Mouse (Mus musculus): ENCODE measurements at regions not wholly inside any gene's neighbourhood (a gene's known extent, or its start where the extent isn't known, plus 50 kb on each side); places are given as distances from the start of the nearest gene placed in this dataset.

DNA sequence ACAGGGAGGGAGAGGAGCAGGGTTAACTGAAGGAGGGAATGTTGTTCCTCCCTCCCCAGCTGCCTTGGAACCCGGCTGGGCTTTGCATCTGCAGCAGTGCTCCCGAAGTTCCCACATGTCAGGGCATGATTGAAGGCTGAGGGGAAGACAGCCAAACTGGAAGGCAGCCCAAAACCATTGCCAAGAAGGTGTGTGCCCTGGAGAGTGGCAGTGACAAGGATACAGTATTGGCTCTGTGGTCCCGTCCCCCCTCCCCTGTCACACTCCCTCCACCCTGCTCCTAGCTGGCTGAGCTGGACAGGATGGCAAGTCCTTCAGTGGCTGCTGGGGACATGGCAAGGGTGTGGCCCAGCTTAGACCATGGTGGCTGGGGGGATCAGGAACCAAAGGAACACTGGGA is 79.1 kb downstream of the Cyp26b1 start:
- in situ Hi-C loops (cut with MboI, MseI): no loop called here

DNA sequence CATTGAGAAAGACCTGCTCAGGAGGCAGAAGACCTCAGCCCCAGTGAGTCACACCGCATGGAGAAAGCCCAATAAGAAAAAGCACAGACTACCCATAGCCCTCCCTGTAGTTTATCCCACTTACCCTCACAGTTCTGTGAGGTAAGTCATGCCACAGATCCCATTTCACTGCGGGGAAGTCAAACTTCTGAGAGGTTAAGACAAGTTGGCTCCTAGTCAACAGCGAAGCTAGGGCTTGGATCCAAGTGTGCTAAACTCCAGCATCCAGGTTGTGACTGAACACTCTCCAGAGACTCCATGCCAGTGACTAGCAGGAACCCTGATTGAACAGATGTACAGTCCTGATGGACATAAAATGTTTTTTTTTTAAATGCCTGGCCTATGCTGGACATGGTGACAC is 85.1 kb downstream of the Cyp26b1 start:
- in situ Hi-C loops (cut with MboI, MseI): loop anchor here (5.0 kb wide), 1 partner anchor 74 kb away; no protein-coding TSS in a partner anchor

DNA sequence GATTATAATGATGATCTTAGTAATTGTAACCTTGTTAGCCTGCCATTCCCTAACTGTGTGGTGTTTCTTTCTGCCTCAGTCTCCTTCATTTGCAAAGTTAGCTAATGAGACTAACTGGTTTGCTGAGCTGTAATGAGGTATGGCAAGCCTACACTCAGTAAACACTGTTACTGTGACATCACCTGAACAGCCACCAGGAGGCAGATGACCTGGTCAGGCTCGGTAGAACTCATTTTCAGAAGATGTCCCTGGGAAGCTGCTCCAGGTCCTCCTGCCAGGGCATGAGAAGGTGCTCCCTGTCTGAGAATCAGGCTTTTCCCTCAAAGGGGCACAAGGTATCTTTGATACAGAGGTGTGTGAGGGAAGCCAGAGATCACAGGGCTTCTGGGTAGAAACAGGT is 87.0 kb downstream of the Cyp26b1 start:
- in situ Hi-C loops (cut with MboI, MseI): loop anchor here (5.0 kb wide), 1 partner anchor 76 kb away; no protein-coding TSS in a partner anchor

DNA sequence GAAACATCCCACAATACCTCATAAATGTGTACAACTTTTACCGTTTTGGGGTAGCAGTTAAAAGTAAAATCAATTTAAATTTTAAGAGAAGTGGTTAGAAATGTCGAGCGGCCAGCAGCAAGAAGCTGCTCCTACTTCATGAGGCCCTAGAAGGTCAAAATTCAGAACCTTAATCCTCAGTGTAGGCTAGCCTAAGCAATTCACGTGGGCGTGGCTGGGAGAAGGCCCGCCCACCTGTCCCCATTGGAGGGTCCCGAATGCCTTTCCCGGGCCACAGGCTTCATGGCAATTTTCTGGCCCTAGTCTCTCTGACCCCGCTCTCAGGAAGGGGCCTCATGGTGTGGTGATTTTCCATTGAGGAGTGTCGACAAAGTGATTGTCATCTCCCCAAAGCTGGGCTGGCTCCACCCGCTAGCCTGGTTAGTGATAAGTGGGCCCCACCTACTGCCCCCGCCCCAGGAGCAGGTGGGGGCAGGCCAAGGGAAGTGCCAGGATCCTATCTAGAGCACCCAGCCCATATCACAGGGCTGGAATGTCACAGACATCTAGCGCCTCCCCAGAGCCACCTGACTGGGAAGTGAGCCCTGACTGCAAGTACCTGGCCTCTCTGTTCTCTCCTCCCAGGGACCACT is 93.3 kb downstream of the Cyp26b1 start:
- in situ Hi-C loops (cut with MboI, MseI): no loop called here

DNA sequence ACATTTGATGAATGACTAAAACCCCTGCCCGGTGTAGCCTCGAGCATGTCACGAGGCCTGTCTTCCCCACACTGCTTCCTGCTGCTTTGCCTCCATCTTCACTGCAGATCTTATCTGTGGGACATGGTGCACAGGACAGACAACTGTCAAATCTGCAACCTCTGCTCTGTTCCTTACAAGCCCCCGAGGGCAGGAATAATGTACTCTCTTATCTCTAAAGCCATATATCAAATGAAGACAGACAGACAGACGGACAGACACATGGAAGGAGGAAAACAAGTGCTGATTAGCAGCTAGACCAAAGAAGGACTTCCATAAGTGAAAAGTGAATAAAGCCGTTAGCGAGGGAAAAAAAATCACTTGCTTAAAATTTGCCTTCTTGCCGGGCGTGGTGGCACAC is 95.6 kb downstream of the Cyp26b1 start:
- in situ Hi-C loops (cut with MboI, MseI): no loop called here

DNA sequence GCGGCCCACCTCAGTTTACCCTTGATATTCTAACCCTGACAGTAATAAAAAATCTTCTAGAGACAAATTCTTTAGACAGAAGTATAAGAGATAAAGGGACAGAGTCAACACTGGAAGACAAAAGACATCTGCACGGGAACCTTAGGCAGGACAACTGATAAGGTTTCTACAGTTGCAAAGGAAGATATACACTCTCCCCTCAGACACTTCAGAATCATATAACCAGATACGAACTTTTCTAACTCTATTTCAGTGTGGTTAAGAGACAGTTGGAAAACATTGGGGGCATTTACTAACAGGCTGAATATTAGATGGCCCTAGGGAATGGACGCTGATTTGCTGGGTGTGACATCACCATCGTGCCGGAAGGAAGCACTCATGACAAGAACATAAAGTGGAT is 100.0 kb downstream of the Cyp26b1 start:
- in situ Hi-C loops (cut with MboI, MseI): no loop called here

DNA sequence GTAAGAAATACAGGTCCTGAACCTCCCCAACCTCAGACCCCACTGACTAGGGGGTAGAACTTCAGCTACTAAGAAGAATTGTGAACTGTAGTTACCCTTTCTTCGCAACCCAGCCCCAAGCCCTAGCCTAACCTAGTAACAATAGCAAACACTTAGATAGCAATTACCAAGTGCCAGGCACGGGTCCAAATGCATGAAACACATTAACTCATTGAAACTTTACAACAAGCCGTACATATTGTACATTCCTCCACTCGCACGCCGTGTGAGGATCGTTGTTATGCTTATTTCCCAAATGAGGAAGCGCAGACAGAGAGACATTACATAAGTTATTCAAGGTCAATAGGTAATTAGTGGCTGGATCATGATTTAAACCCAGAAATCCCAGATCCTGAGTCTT is 100.5 kb downstream of the Cyp26b1 start:
- in situ Hi-C loops (cut with MboI, MseI): no loop called here

DNA sequence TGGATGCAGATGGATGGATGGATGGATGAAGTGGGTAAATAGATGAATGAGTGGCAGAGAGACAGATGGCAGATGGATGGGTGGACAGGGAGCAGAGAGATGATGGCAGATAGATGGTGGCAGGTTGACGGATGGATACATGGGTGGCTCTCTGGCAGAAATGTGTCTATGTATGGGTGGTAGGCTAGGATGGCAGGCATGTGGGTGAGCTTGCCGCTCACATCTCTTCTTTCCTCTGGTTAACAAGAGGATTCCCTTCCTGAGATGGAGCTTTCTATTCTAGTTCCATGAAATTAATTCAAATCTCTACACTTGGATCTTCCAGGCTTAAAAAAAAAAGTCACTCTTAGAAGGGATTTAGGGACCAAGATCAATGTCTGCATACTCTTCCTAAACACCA is 101.1 kb downstream of the Cyp26b1 start:
- in situ Hi-C loops (cut with MboI, MseI): no loop called here

DNA sequence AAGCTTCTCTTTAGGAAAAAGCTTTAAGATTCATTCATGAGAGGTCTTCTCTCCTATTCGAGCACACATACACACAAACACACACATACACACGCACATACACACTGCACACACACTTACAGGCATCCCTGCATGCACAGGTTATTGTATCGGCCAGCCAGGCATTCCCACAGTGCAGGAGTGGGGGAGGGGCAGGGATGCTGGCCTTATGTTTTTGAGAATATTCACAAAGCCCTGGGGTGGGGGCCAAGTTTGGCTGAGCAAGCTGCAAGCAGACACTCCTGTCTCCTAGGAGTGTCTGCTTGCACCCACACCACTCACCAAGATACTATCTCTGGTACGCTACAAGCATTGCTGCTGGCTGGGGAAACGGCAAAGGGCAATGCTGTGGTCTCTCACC is 102.6 kb downstream of the Cyp26b1 start:
- in situ Hi-C loops (cut with MboI, MseI): no loop called here

DNA sequence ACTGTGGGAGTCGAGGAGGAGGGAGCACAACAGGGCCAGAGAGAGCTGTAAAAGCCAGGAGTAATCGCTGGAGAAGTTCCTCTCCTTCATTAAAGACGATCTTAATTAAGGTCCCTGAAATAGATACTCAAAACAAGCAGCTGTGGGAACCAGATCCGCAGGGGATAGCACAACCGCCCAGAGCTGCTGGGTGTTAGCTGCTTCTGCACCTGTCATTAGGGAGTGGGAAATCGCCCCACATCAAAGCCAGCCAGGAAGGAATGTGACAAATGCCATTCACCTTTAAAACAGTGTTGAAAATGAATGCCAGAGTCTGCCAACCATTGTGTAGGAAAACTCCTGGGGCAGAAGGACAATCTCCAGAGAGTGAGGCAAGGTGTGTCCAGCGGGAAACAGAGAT is 112.5 kb downstream of the Cyp26b1 start:
- in situ Hi-C loops (cut with MboI, MseI): no loop called here

DNA sequence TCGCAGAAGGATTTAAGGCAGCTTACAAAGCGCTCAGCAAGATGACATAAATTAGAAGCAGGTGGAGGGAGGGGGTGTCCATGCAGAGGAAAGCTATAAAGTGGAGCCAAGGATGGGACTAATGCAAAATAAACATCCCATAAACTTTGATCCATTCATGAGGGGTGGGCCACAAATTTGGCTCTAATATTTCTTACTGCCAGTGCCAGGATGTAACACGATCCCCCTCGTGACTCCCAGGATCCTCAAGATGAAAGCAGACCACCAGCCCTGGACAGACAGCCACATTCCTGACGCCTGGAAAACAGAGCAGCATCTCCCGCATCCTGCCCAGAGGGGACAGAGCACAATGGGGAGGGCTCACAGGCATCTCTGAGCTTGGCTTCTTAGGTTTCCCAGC is 116.6 kb downstream of the Cyp26b1 start:
- in situ Hi-C loops (cut with MboI, MseI): no loop called here

DNA sequence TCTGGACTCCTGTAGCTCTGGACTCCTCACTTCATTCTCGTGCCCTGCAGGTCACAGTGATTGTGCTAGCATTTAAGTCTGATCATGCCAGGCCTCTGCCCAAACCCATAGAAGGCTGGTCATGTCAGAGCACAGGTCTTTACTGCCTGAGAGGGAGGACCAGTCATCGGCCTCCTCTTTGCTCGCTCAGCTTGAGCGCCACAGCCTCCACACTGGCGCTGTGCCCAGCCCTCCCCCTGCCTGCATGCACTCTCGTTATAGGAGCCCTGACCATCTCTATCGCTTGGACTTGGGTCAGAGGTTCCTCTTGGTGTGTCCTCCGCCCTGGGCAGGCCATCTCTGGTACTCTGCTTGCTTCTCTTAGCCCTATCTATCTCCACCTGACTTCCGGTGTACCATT is 117.2 kb downstream of the Cyp26b1 start:
- in situ Hi-C loops (cut with MboI, MseI): no loop called here

DNA sequence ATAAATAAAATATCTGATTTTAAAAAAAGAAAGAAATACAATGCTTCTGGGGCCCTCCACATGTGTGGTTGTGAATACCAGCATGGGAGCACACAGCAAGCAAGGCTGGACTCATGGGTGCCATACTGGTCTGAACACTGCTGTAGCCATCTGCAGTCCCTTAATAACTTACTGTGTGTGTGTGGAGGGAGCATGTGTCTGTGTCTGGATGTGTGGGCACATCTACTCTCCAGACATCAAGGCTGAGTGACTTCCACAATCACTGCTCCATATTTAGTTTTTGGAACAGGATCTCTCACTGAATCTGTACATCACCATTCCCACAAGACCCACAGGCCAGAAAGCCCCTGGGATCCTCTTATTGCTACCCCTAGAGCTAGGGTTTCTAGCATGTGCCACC is 118.9 kb downstream of the Cyp26b1 start:
- in situ Hi-C loops (cut with MboI, MseI): no loop called here

DNA sequence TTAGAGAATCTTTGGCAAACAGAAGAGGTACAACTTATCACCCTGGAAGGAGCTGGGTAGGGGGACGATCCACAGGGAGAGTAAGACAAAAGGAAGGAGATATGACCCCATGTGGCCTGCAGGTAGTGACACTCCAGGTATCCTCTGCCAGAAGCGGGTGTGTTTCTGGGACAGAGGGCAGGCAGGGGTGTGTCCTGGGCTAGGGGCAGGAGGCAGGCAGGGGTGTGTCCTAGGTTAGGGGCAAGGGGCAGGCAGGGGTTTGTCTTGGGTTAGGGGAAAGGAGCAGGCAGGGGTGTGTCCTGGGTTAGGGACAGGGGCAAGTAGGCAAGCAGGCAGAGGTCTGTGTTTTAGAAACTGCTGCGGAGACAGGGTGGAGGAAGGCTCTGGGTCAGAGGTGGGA is 120.5 kb downstream of the Cyp26b1 start:
- in situ Hi-C loops (cut with MboI, MseI): no loop called here

DNA sequence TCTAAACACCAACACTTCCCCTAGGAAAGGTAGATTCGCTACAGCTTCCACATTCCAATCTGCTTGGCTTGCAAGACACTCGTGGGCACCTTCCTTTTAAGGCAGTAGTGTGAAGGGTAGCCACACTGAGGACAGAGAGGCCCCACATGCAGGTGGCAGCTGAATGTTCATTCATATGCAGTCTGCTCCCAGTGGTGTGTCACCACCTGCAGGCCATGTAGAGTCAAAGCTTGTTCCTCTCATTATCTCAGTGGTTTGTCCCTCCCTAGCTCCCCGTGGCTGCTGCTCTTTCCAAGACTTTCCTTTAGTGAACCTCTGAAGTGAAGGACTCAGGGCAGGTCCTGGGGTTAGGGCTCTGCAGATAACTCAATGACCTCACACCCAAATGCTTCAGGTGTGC is 121.4 kb downstream of the Cyp26b1 start:
- in situ Hi-C loops (cut with MboI, MseI): no loop called here

DNA sequence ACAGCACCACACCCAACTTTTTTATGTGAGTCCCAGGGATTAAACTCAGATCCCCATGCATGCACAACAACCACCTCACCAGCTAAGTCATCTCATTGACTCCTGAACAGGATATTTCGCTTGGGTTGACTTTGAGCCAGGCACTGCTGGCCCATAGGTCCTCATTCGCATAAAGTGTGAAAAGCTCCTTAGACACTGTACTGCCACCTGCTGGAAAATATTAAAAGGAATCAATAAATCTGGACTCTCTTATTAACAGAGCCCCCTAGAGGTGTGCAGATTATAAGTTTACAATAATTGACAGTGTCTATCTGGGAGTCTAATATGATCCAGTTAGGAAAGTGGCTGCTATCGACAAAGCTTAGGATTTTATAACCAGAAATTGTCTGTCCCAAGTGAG is 126.4 kb downstream of the Cyp26b1 start:
- in situ Hi-C loops (cut with MboI, MseI): no loop called here

DNA sequence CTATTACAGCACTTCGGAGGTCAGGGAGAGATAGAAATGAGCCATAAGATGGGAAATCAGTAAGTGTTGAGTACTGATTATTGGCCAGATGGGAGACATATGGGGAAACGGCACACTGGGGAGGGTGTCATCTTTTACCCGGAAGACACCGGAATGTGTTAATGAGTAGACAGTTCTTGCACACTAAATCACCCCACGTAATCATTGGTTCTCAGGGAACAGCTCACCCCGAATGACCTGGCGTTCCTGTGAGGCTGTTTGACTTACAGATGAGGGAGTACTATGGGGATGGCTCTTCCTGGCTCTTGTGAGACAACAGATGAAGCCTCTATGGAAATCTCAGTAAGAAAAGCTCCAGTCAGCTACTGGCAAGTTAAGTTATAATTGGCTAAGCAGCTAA is 127.5 kb downstream of the Cyp26b1 start:
- in situ Hi-C loops (cut with MboI, MseI): no loop called here

DNA sequence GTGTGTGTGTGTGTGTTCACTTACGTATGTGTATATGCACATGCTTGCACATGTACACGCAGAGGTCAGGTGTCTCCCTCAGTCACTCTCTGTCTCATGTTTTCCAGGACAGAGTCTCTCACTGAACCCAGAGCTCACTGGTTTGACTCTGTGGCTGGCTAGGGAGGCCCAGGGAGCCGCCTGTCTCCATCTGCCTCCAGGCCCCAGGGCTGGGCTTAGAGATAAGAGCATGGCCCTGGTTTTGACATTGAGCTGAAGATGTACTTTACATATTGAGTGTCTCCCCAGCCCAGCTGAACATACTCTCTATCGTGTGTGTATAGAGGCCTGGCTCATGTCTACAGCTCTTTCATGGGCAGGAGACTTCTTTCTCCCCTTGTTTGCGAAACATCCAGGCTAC is 128.1 kb downstream of the Cyp26b1 start:
- in situ Hi-C loops (cut with MboI, MseI): no loop called here

DNA sequence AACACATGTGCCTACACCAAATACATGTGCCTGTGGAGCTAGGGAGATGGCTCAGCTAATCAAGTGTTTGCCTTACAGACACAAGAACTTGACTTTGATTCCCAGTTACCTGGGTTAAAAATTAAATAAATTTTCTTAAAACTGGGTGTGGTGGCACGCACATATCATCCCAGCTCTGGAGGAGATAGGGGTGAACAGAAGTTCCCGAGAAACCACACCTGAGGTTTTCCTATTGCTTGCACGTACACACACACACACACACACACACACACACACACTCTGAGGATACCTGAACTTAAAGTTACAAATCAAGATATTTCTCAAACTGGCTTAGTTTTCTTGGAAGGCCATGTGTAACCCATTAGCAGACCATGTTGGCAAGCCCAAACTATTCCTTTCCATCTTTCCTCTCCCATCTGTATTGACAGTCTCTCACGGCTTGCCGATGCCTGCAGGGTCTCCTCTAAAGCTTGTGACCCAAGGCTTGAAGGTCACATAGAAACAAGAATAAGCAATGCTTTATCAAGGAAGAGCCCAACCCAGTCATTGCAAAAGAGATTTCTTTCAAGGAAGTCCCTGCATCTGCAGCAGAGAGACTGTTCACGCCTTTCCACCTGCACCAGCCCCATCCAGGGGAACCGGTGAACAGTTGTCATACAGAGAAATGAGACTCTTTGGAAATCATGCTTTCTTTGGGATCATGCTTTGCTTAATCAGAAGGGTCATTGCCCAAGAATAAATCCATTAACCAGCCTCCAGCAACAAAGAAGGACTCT is 129.9 kb downstream of the Cyp26b1 start:
- in situ Hi-C loops (cut with MboI, MseI): no loop called here

DNA sequence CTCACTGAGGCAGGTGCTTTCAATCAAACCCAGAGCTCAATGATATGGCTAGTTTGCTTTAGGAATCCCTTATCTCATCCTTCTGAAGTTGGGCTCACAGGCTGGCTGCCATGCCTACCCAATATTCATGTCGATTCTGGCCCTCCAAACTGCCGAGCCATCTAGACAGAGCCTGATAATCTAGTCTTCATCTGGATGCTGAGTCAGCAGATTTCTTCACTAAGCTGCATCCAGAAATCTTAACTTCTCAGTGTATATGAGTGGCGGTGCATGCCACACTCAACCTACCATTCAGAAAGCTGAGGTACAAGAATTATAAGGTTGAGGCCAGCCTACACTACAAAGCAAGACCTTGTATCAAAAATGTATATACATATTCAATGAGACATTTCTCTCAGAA is 136.9 kb downstream of the Cyp26b1 start:
- in situ Hi-C loops (cut with MboI, MseI): no loop called here

DNA sequence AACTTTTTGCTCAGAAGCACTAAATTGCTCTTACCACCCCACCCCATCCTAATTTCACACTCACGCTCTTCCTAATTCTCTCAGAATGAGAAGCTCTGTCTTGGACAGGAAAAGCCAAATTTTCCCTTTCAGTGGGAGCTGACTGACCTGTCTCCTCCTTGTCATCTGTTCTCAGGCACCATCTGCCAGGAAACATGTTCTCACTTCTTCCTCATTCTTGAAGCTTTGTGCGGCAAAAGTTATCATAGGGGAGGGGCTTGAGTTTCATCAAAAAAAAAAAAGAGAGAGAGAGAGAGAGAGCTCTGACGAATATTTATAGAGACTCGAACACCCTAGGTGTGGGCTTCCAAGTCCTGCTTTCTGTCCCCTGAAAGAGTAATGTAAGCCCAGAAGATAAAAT is 148.6 kb downstream of the Cyp26b1 start:
- in situ Hi-C loops (cut with MboI, MseI): no loop called here

DNA sequence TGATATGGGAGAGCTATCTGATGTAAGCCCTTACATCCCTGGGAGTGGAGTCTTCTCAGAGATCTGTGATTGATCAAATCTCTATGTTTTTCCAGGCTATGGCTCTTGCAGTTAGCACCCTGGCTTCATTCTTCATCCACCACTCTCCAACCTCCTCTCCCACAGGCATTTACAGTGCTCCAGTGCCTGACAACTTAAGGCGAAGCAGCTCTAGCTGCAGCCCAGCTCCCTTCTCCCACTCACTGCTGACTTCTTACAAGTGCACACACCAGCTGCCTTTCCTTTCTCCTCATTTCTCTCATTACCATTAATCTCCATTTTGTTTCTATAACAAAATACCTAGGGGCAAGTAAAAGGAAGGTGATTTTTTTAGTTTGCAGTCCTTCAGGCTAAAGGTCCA is 151.0 kb downstream of the Cyp26b1 start:
- in situ Hi-C loops (cut with MboI, MseI): no loop called here

DNA sequence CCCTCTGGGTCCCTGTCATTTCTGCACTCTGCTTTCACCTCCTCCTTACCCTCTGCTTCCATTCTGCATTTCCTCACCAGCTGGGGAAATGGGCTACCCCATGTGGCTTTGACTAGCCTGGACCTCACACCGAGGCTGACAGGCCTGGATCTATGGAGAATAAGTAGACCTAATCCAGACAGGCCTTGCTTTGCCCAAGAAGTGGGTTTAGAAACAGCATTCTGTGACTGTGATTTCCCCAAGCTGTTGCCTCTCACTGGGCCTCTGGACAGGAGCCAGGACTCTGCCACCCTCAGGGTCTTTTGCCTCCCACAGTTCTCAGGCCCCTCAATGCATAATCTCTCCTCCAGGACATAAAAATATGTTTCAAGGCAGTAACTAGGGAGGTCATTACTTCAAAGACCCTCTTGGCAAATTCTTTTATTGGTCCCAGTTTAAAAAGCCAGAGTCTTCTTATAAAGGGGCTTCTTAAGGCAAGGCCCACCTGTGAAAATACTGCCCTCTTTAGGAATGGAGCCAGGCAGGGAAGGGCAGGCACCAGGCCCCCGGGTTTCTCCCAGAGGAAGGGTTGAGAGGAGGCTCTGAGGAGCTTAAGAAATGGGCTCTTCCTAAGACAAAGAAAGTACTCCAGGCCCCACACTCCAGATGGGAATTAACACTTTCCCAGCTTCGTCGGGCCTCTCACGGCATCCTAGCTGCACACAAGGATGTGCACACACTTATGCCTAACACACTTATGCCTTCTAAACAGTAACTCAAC is 151.8 kb downstream of the Cyp26b1 start:
- in situ Hi-C loops (cut with MboI, MseI): no loop called here
